Mouse (Mus musculus) liver, adult 2 months (tissue): Measurements from ENCODE around the gene Igsf9b. TPM values are rescaled to one million over a fixed set of nuclear protein-coding genes. Genes with fewer than 3 reads are reported as not detected.

ENCODE experiments used
- DNase-seq: peaks from one replicate; pipeline ENCODE4 v3.0.0-alpha.2; 2011; ENCODE audit warnings: low read depth, low spot score; ENCODE audit errors: extremely low read depth
- H3K27ac ChIP-seq: fragments of 200-500 bp; replicated peaks from 2 replicates; pipeline ENCODE4 v1.5.1; 2012; ENCODE audit warnings: low read depth, mild to moderate bottlenecking, control low read depth, inconsistent platforms, low read length; ENCODE audit not compliant: insufficient read depth
- H3K27me3 ChIP-seq: fragments of 200-500 bp; 2 replicates; pipeline ENCODE4 v1.6.1; 2012; ENCODE audit warnings: mild to moderate bottlenecking, moderate library complexity, low read length, inconsistent platforms; ENCODE audit not compliant: control insufficient read depth, insufficient read depth
- H3K36me3 ChIP-seq: fragments of 200-500 bp; 2 replicates; pipeline ENCODE4 v1.6.1; 2012; ENCODE audit warnings: low read length, inconsistent platforms; ENCODE audit not compliant: control insufficient read depth, insufficient read depth
- H3K4me1 ChIP-seq: fragments of 200-500 bp; 2 replicates; pipeline ENCODE4 v1.6.1; 2011; ENCODE audit warnings: low read length; ENCODE audit not compliant: control insufficient read depth, insufficient read depth
- H3K4me3 ChIP-seq: fragments of 200-500 bp; 2 replicates; pipeline ENCODE4 v1.5.1; 2011; ENCODE audit warnings: low read depth, mild to moderate bottlenecking, control low read depth, low read length, moderate library complexity; ENCODE audit not compliant: insufficient read depth
- H3K79me2 ChIP-seq: fragments of 200-500 bp; 2 replicates; pipeline ENCODE4 v1.6.1; 2012; ENCODE audit warnings: inconsistent platforms, mild to moderate bottlenecking, low read length, moderate library complexity; ENCODE audit not compliant: control insufficient read depth, insufficient read depth
- H3K9ac ChIP-seq: fragments of 200-500 bp; 2 replicates; pipeline ENCODE4 v1.6.1; 2012; ENCODE audit warnings: low read depth, mild to moderate bottlenecking, control low read depth, inconsistent platforms, low read length
- CTCF ChIP-seq: fragments of 200-500 bp; IDR thresholded peaks from 2 replicates; pipeline ENCODE4 v1.5.1; 2011; ENCODE audit warnings: low read depth, low read length, control low read depth
- POLR2A ChIP-seq: fragments of 200-500 bp; IDR thresholded peaks from 2 replicates; pipeline ENCODE4 v1.6.1; 2011; ENCODE audit warnings: low read length, control low read depth; ENCODE audit not compliant: insufficient read depth; ENCODE audit errors: extremely low read depth
- WGBS: fragments of 180-500 bp; shearing (Covaris S2); methylation state at CpG from one replicate; pipeline ENCODE4 v1.1.7; 2018; 5-methylcytosine and 5-hydroxymethylcytosine counted together
- polyA plus RNA-seq: library from polyadenylated mRNA; depleted of rRNA; stranded (reverse); fragments of >200 nt; gene quantifications from 2 replicates; pipeline ENCODE4 v1.2.3, GENCODE M21; 2012
- total RNA-seq: library from RNA; depleted of rRNA; stranded (reverse); fragments of >200 nt; gene quantifications from 2 replicates; pipeline ENCODE4 v1.2.3, GENCODE M21; 2014

The Igsf9b gene
- total and polyA plus RNA-seq, 2 experiments: under 0.01 TPM; not detected in 1

- TF ChIP-seq POLR2A: no peak
- TF ChIP-seq CTCF: no peak
- Histone ChIP-seq H3K9ac (no peak overlapping the region), H3K4me3 (no peak overlapping the region; the same call in 1 of the 2 replicates), H3K36me3 (no peaks in the 10 kb centered on the region), H3K27me3 (no peaks in the 10 kb centered on the region; the same call in 1 of the 2 replicates), H3K27ac (no peak overlapping the region), H3K4me1 (no peaks in the 10 kb centered on the region), H3K79me2 (no peaks in the 10 kb centered on the region)
- DNase-seq: no peak
- 2% methylated on average over 68 of the region's 68 CpGs for WGBS
These were observed 533 bp downstream of the Igsf9b start for GRCm38 (mm10) chr9:27299286-27300187.

DNA sequence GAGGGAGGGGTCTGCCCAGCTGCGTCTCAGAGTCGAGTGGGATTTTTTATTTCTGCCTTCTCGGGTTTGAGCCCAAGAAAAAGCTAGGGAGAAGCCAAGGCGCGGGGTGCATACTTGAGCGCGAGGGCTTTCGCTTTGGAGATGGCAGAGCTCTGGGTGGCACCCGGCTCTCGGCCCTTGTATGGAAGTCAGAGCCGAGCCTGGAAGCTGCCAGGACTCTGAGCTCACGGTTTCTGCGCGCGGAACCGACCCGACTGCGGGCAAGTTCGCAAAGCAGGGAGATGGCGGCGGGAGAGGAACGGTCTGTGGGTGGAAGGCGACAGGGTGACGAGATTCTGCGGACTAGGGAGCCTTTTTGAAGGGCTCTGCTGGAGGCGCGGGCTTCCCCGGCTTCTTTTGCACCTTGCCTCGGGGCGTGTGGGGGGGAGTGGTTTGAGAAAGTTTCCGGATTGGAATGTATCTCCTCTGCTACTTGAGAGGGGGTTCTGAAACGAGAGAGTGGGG is 1.2 kb downstream of the Igsf9b start:
- Histone ChIP-seq H3K79me2 (no peaks in the 10 kb centered on the region), H3K4me3 (no peak overlapping the region), H3K27ac (no peak overlapping the region), H3K36me3 (no peaks in the 10 kb centered on the region), H3K4me1 (no peaks in the 10 kb centered on the region), H3K9ac (no peak overlapping the region), H3K27me3 (no peaks in the 10 kb centered on the region; the same call in 1 of the 2 replicates)
- no peak for DNase-seq
- TF ChIP-seq POLR2A: no peak
- TF ChIP-seq CTCF: no peak
- 3% methylated on average over 32 of the region's 32 CpGs for WGBS

DNA sequence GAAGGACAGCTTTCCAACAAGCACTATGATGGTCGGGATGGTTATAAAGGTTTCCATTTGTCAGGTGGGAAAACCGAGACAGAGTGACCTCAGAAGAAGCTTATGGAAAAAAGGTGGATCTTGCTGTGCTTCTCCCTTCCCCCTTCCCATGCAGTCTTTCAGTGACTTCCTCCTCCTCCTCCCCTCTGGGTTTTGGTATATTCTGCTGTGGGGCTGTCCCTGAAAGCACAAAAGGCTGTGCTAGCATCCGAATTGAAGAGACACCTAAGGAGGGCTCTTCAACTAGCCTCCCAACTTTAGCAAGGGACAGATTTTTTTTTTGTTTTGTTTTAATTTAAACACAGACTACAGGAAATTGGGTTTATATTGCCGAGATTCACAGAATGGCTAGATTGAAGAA is 1.7 kb downstream of the Igsf9b start:
- Histone ChIP-seq H3K36me3 (no peaks in the 10 kb centered on the region), H3K4me3 (no peak overlapping the region), H3K9ac (no peak overlapping the region), H3K79me2 (no peaks in the 10 kb centered on the region), H3K27me3 (no peaks in the 10 kb centered on the region; the same call in 1 of the 2 replicates), H3K4me1 (no peaks in the 10 kb centered on the region), H3K27ac (no peak overlapping the region)
- DNase-seq: no peak
- TF ChIP-seq CTCF: no peak
- TF ChIP-seq POLR2A: no peak
- 12% methylated on average over 4 of the region's 4 CpGs for WGBS

DNA sequence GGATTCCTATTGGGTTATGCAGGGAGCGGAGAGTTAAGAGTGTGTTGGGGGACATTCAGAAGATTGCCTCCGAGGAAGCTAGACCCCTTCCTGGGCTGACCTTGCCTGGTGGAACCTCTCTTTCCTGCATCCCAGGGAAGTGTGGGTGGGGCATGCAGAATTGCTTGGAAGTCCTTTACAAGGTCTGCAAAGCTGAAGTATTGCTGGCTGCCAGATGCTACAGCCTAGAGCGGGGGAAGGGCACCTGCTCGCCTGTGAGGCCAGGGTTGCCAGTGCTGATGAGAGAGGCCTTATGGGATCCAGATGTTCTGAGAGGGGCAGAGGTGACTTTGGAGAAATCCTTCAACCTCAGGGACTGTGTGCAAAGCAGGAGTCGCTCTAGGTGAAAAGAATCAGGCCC is 2.5 kb downstream of the Igsf9b start:
- Histone ChIP-seq H3K79me2 (no peaks in the 10 kb centered on the region), H3K27ac (no peak overlapping the region), H3K4me1 (no peaks in the 10 kb centered on the region), H3K4me3 (no peak overlapping the region), H3K9ac (no peak overlapping the region), H3K36me3 (no peaks in the 10 kb centered on the region), H3K27me3 (no peaks in the 10 kb centered on the region; the same call in 1 of the 2 replicates)
- no peak for DNase-seq
- TF ChIP-seq POLR2A (no peak), CTCF (no peak)
- WGBS: 59% methylated on average over 5 of the region's 5 CpGs

DNA sequence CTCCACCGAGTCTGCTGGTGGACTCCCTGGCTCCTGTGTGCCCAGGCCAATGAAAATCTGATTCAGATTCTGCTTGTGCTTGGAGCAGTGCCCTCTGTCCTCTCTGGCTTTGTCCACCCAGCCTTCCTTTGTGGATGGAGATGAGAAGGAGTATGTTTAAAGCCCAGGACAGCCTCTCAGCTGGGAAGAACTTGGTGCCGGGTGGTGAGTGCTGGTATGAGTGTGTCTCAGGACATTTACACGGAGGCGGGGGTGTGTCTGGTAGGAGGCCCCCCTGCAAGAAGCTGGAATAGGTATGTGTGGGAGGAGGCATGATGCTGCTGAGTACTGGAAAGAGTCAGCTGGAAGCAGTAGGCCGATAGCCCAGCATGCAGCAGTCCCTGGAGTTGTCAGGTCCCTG is 3.3 kb downstream of the Igsf9b start:
- H3K4me1 ChIP-seq: no peaks in the 10 kb centered on the region
- no peaks in the 10 kb centered on the region for H3K36me3 ChIP-seq
- no peaks in the 10 kb centered on the region; the same call in 1 of the 2 replicates for H3K27me3 ChIP-seq

More for the DNA sequence above, 3.3 kb downstream of the Igsf9b start:
- no peak overlapping the region for H3K9ac ChIP-seq
- no peak overlapping the region for H3K4me3 ChIP-seq
- no peak for TF ChIP-seq CTCF
- TF ChIP-seq POLR2A: no peak
- H3K79me2 ChIP-seq: no peaks in the 10 kb centered on the region
- no peak for DNase-seq
- no peak overlapping the region for H3K27ac ChIP-seq
- 62% methylated on average over 5 of the region's 5 CpGs for whole genome bisulfite sequencing
